Mouse (Mus musculus) c-Kit-positive CD71-negative TER-119-negative erythroid progenitor cells, embryonic 14.5 days (primary cell): ENCODE measurements around the gene Gm765.
A peak's percentile ranks its signal among the peaks of the same experiment; 100 is the strongest.

Experiments
- DNase-seq: peaks from one replicate; pipeline ENCODE4 v3.0.0-alpha.2; 2013; ENCODE audit warnings: low read depth

The Gm765 gene

GRCm38 (mm10) chr6:98342654-98343053, at the start of gene Gm765:
Gene Gm765 (minus strand): TSS chr6:98342754.
- no peak for DNase-seq

GRCm38 (mm10) chr6:98385487-98385886, 42.9 kb upstream of the Gm765 start:
- DNase-seq, result no peak

GRCm38 (mm10) chr6:98384431-98384830, 41.9 kb upstream of the Gm765 start:
- DNase-seq, result no peak

- peak; percentile 5 for DNase-seq
These were observed 40.9 kb upstream of the Gm765 start for GRCm38 (mm10) chr6:98383411-98383810.

- DNase-seq, result no peak
These were observed 23.6 kb upstream of the Gm765 start for GRCm38 (mm10) chr6:98366199-98366598.

GRCm38 (mm10) chr6:98355271-98355670, 12.7 kb upstream of the Gm765 start:
- no peak for DNase-seq

GRCm38 (mm10) chr6:98353285-98353684, 10.7 kb upstream of the Gm765 start:
- DNase-seq, result no peak

- DNase-seq, result no peak
These were observed 9.8 kb downstream of the Gm765 start for GRCm38 (mm10) chr6:98332714-98333113.

GRCm38 (mm10) chr6:98311659-98312058, 30.9 kb downstream of the Gm765 start:
- DNase-seq, result no peak

- DNase-seq, result no peak
These were observed 34.9 kb downstream of the Gm765 start for GRCm38 (mm10) chr6:98307647-98308046.

GRCm38 (mm10) chr6:98307159-98307558, 35.4 kb downstream of the Gm765 start:
- no peak for DNase-seq

- no peak for DNase-seq
These were observed 50.5 kb downstream of the Gm765 start for GRCm38 (mm10) chr6:98292064-98292463.

GRCm38 (mm10) chr6:98288316-98288715, 54.2 kb downstream of the Gm765 start:
- DNase-seq, result no peak

GRCm38 (mm10) chr6:98287521-98287920, 55.0 kb downstream of the Gm765 start:
- no peak for DNase-seq

- DNase-seq, result no peak
These were observed 57.4 kb downstream of the Gm765 start for GRCm38 (mm10) chr6:98285190-98285589.

- no peak for DNase-seq
These were observed 59.8 kb downstream of the Gm765 start for GRCm38 (mm10) chr6:98282791-98283190.

GRCm38 (mm10) chr6:98271553-98271952, 71.0 kb downstream of the Gm765 start:
- DNase-seq, result peak; percentile 35

GRCm38 (mm10) chr6:98262961-98263360, 79.6 kb downstream of the Gm765 start:
- DNase-seq, result no peak

- no peak for DNase-seq
These were observed 83.5 kb downstream of the Gm765 start for GRCm38 (mm10) chr6:98259016-98259415.

GRCm38 (mm10) chr6:98246449-98246848, 96.1 kb downstream of the Gm765 start:
- no peak for DNase-seq

- no peak for DNase-seq
These were observed 99.4 kb downstream of the Gm765 start for GRCm38 (mm10) chr6:98243186-98243585.

GRCm38 (mm10) chr6:98240561-98241272, 101.8 kb downstream of the Gm765 start:
- no peak for DNase-seq

- no peak for DNase-seq
These were observed 108.5 kb downstream of the Gm765 start for GRCm38 (mm10) chr6:98234097-98234496.

- no peak for DNase-seq
These were observed 118.6 kb downstream of the Gm765 start for GRCm38 (mm10) chr6:98223923-98224322.
